Mouse (Mus musculus) liver, postnatal 0 days (tissue): ENCODE data around the gene Sp110.
"Not testable (repeated sequence)": the region's sequence is repeated elsewhere in the genome, so short reads cannot be mapped to it uniquely, and the experiment has no call there.

ENCODE experiments used
- CTCF ChIP-seq: sonication (generic); IDR thresholded peaks from 2 replicates; pipeline ENCODE4 v1.5.1; 2016; ENCODE audit warnings: antibody characterized with exemption, low read depth
- EP300 ChIP-seq: IDR thresholded peaks from 2 replicates; pipeline ENCODE4 v1.6.1; 2016; ENCODE audit warnings: antibody characterized with exemption, low read depth, mild to moderate bottlenecking

DNA sequence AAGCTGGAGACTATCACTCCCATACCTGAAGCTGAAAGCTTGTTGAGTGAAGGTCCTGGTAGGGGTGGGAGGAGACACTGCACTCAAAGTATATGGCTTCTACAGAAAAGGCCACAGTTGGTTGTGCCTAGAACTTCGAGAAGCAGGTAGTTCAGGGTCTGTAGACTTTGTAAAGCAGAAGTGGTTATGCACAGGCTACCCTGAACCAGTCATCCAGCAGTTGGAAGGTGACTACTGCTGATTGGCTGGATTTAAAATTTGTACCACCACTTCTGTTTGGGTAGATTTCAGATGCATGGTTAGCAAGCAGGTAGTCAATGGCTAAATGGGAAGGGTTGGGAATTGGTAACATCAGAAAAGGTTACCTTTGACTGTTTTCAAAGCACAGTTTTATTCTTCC is 20.1 kb upstream of the Sp110 start:
- not testable (repeated sequence) for TF ChIP-seq CTCF, EP300
